Mouse (Mus musculus) ES-Bruce4 (cell line): Measurements from ENCODE around the gene Slc35g2.

ENCODE experiments used
- CTCF ChIP-seq: IDR thresholded peaks from one replicate; pipeline ENCODE4 v1.8.1; 2011; ENCODE audit warnings: low read depth, low read length
- POLR2A ChIP-seq: IDR thresholded peaks from one replicate; pipeline ENCODE4 v1.8.1; 2011; ENCODE audit warnings: low read length; ENCODE audit not compliant: insufficient read depth

GRCm38 (mm10) chr9:100605985-100606554, 35.2 kb upstream of the Slc35g2 start:
- TF ChIP-seq POLR2A (no peak), CTCF (no peak)
